In genomic region chr5:142819385-142820275, GRCm38 (mm10) we compare ENCODE assay signal across 8 mouse cellular contexts. TPM values are rescaled to one million over a fixed set of nuclear protein-coding genes. Genes with fewer than 3 reads are reported as not detected.
DNase-seq lines count a peak whose midpoint lies in the region; ATAC-seq and TF ChIP-seq lines count a peak whose summit lies in the region.

No protein-coding gene starts in this region.

- under 1% methylated on average over 36 of the region's 36 CpGs for WGBS in intestine, embryonic 15.5 days
- WGBS in midbrain, embryonic 10.5 days = under 1% methylated on average over 35 of the region's 36 CpGs
- under 1% methylated on average over 36 of the region's 36 CpGs for WGBS in small intestine, adult 2 months

- peak; percentile 90 for TF ChIP-seq POLR2A in cortical plate, adult 2 months (IDR thresholded peaks at IDR 0.05; ENCODE audit: extremely low read depth, insufficient read depth, low read length)
- TF ChIP-seq POLR2A in small intestine, adult 2 months (IDR thresholded peaks at IDR 0.05; ENCODE audit: low read depth, low read length) = no peak

- no peak for ATAC-seq in erythroblast, adult 5-6 weeks (replicated peaks; ENCODE audit: low FRiP score, poor library complexity, severe bottlenecking)
- ATAC-seq in intestine, embryonic 15.5 days = no peak

- peak overlapping the region; percentile 86 for H3K4me2 ChIP-seq in intestine, embryonic 15.5 days (replicated peaks)

- H3K9me3 ChIP-seq in erythroblast, embryonic 14.5 days (ENCODE audit: control insufficient read depth, low read length) = peaks cover 27% of the 10 kb centered on the region; the same call in 1 of the 2 replicates
- H3K9me3 ChIP-seq in intestine, embryonic 15.5 days = no peaks in the 10 kb centered on the region
- no peaks in the 10 kb centered on the region for H3K9me3 ChIP-seq in midbrain, embryonic 10.5 days (replicated peaks)

- intact Hi-C loops in left cerebral cortex, postnatal 25 days (cut with DNase I) = loop anchor here (2.0 to 5.0 kb wide), 5 partner anchors 53 to 143 kb away; no protein-coding TSS in a partner anchor

- peak overlapping the region; percentile 46 for H3K4me3 ChIP-seq in erythroblast, embryonic 14.5 days (replicated peaks)
- H3K4me3 ChIP-seq in cortical plate, adult 2 months (ENCODE audit: insufficient read depth, low read length) = peak overlapping the region; percentile 95
- peak overlapping the region; percentile 94 for H3K4me3 ChIP-seq in intestine, embryonic 15.5 days (replicated peaks)
- H3K4me3 ChIP-seq in midbrain, embryonic 10.5 days = peak overlapping the region; percentile 99
- H3K4me3 ChIP-seq in small intestine, adult 2 months (ENCODE audit: low read depth, low read length) = peak overlapping the region; percentile 85

- peaks cover 23% of the 10 kb centered on the region for H3K4me1 ChIP-seq in erythroblast, embryonic 14.5 days (ENCODE audit: control insufficient read depth)
- H3K4me1 ChIP-seq in cortical plate, adult 2 months (ENCODE audit: control insufficient read depth, insufficient read depth, low read length) = peaks cover 2% of the 10 kb centered on the region; the same call in 1 of the 2 replicates
- 0 out of 2 replicates have a peak, but pooled peaks cover 9% of the 10 kb centered on the region for H3K4me1 ChIP-seq in intestine, embryonic 15.5 days (replicated peaks)
- peaks cover 44% of the 10 kb centered on the region for H3K4me1 ChIP-seq in midbrain, embryonic 10.5 days
- H3K4me1 ChIP-seq in small intestine, adult 2 months (ENCODE audit: control insufficient read depth, insufficient read depth, insufficient read length, low read length) = peaks cover 8% of the 10 kb centered on the region

- no peak for TF ChIP-seq CTCF in cortical plate, adult 2 months (IDR thresholded peaks at IDR 0.05; ENCODE audit: extremely low read depth, insufficient read depth, low read length)
- TF ChIP-seq CTCF in small intestine, adult 2 months (IDR thresholded peaks at IDR 0.05; ENCODE audit: extremely low read depth, insufficient read length, insufficient replicate concordance, low read depth, low read length) = no peak

- peak overlapping the region; percentile 98 for H3K9ac ChIP-seq in intestine, embryonic 15.5 days

- peak overlapping the region; percentile 100 for H3K27ac ChIP-seq in cortical plate, adult 2 months (ENCODE audit: insufficient read depth, low read length)
- peak overlapping the region; percentile 100 for H3K27ac ChIP-seq in intestine, embryonic 15.5 days
- peak overlapping the region; percentile 100 for H3K27ac ChIP-seq in midbrain, embryonic 10.5 days (replicated peaks)
- peak overlapping the region; percentile 99 for H3K27ac ChIP-seq in small intestine, adult 2 months (ENCODE audit: insufficient read depth, low read depth, low read length)

- DNase-seq in gastrocnemius, postnatal 25 days = peak; percentile 69
- DNase-seq in left cerebral cortex, postnatal 25 days (ENCODE audit: low spot score in 2 of 2) = peak; percentile 77 to 96
- DNase-seq in midbrain, embryonic 10.5 days (ENCODE audit: low spot score) = peak; percentile 81

- H3K27me3 ChIP-seq in erythroblast, embryonic 14.5 days (ENCODE audit: control insufficient read depth) = peaks cover 100% of the 10 kb centered on the region
- no peaks in the 10 kb centered on the region for H3K27me3 ChIP-seq in intestine, embryonic 15.5 days (replicated peaks)
- peaks cover 3% of the 10 kb centered on the region; the same call in 1 of the 2 replicates for H3K27me3 ChIP-seq in midbrain, embryonic 10.5 days (ENCODE audit: low read depth, poor library complexity, severe bottlenecking)
- no peaks in the 10 kb centered on the region for H3K27me3 ChIP-seq in small intestine, adult 2 months (ENCODE audit: control insufficient read depth, insufficient read depth, low read length)

- H3K36me3 ChIP-seq in erythroblast, embryonic 14.5 days (ENCODE audit: control insufficient read depth) = no peaks in the 10 kb centered on the region
- H3K36me3 ChIP-seq in intestine, embryonic 15.5 days = no peaks in the 10 kb centered on the region
- H3K36me3 ChIP-seq in midbrain, embryonic 10.5 days = peaks cover 5% of the 10 kb centered on the region
- H3K36me3 ChIP-seq in small intestine, adult 2 months (ENCODE audit: control insufficient read depth, insufficient read depth, low read length) = no peaks in the 10 kb centered on the region

RNA-seq across cellular contexts. Expression of gene Tnrc18, which starts 2.2 kb away (rescaled TPM):
- polyA plus RNA-seq in erythroblast, embryonic 14.5 days (2012) = 0.97 and 1.5 TPM in 2 replicates
- 5.4 and 7.9 TPM in 2 replicates for total RNA-seq in erythroblast, adult 5-6 weeks (2015; ENCODE audit: low replicate concordance)
- 5.0 and 6.0 TPM in 2 replicates for total RNA-seq in erythroblast, adult 5-6 weeks (2017; ENCODE audit: low replicate concordance)
- 29.6 and 31.7 TPM in 2 replicates for polyA plus RNA-seq in cortical plate, adult 2 months (2012; rRNA removed)
- total RNA-seq in gastrocnemius, postnatal 25 days (2021) = 10 to 100 TPM; 25.2 to 31.6 TPM
- 19.5 and 21.6 TPM in 2 replicates for polyA plus RNA-seq in intestine, embryonic 15.5 days (2015; fragmentation: Nextera tagmentation; extraction: Ambion mirVana)
- total RNA-seq in left cerebral cortex, postnatal 25 days (2021) = 100 to 1,000 TPM; 114 to 125 TPM
- 18.7 and 23.2 TPM in 2 replicates for polyA plus RNA-seq in midbrain, embryonic 10.5 days (2016; fragmentation: Nextera tagmentation; extraction: Ambion mirVana)
- polyA plus RNA-seq in small intestine, adult 2 months (2012; rRNA removed) = 38.6 and 108 TPM in 2 replicates

Comparison
In these comparisons a context has a peak if more than half of its experiments do, and no peak if none do; other contexts are left out.
1. H3K4me3 ChIP-seq: peak in every context shown above with its lines; median percentile 99 in midbrain, embryonic 10.5 days; 95 in cortical plate, adult 2 months; 94 in intestine, embryonic 15.5 days; 85 in small intestine, adult 2 months; 46 in erythroblast, embryonic 14.5 days.